In genomic region chr1:134399735-134400134, GRCm38 (mm10) we compare ENCODE assay signal across 18 mouse cellular contexts. TPM values are rescaled to one million over a fixed set of nuclear protein-coding genes. Genes with fewer than 3 reads are reported as not detected.
DNase-seq lines count a peak whose midpoint lies in the region; ATAC-seq and TF ChIP-seq lines count a peak whose summit lies in the region.
"Had no signal": no experiment of that assay in that cellular context is flagged by ENCODE, and none has a peak within 500 bp of the region (broad histone marks: within the 10 kb centered on the region; RNA-seq: fewer than 3 reads in every experiment).

No protein-coding gene starts in this region.

- no peak for TF ChIP-seq EP300 in heart, adult 2 months (IDR thresholded peaks at IDR 0.05; ENCODE audit: insufficient read depth, low read depth, low read length)
- no peak for TF ChIP-seq EP300 in stomach, postnatal 0 days (optimal IDR thresholded peaks at IDR 0.05)

- no peaks in the 10 kb centered on the region for H3K27me3 ChIP-seq in heart, adult 2 months (ENCODE audit: control insufficient read depth, insufficient read depth, low read length)
- H3K27me3 ChIP-seq in embryonic facial prominence, embryonic 10.5 days (replicated peaks; ENCODE audit: low read depth, poor library complexity, severe bottlenecking): no peaks in the 10 kb centered on the region
- H3K27me3 ChIP-seq in stomach, postnatal 0 days (ENCODE audit: control insufficient read depth, insufficient read depth, low read length): no peaks in the 10 kb centered on the region
- H3K27me3 ChIP-seq: liver, embryonic 13.5 days had no signal

- H3K79me2 ChIP-seq in heart, adult 2 months (replicated peaks; ENCODE audit: control insufficient read depth, insufficient read depth, low read length): no peaks in the 10 kb centered on the region

- no peak for TF ChIP-seq POLR2A in heart, adult 2 months (IDR thresholded peaks at IDR 0.05; ENCODE audit: insufficient read depth, low read depth, low read length)

- 65% methylated on average over 5 of the region's 5 CpGs for WGBS in heart, adult 2 months
- 50% methylated on average over 5 of the region's 5 CpGs for WGBS in embryonic facial prominence, embryonic 10.5 days
- WGBS in stomach, postnatal 0 days: 70% methylated on average over 5 of the region's 5 CpGs

- H3K4me2 ChIP-seq in stomach, postnatal 0 days (replicated peaks; ENCODE audit: low read depth): no peak overlapping the region
- H3K4me2 ChIP-seq: hindbrain, embryonic 13.5 days; liver, embryonic 13.5 days had no signal

- no peaks in the 10 kb centered on the region for H3K36me3 ChIP-seq in heart, adult 2 months (ENCODE audit: control insufficient read depth, insufficient read depth, low read length)
- H3K36me3 ChIP-seq in embryonic facial prominence, embryonic 10.5 days (replicated peaks): no peaks in the 10 kb centered on the region
- H3K36me3 ChIP-seq in stomach, postnatal 0 days (ENCODE audit: control insufficient read depth, insufficient read depth, low read length): no peaks in the 10 kb centered on the region
- H3K36me3 ChIP-seq: hindbrain, embryonic 13.5 days; liver, embryonic 13.5 days had no signal

- no peak for DNase-seq in heart, adult 2 months
- no peak for DNase-seq in heart, adult 8-10 months (ENCODE audit: low spot score)
- DNase-seq in thymus, postnatal 4 days: peak; percentile 34
- no peak for DNase-seq in thymus, postnatal 36 days
- peak; percentile 20 for DNase-seq in embryonic facial prominence, embryonic 10.5 days (ENCODE audit: low spot score)
- peak; percentile 25 for DNase-seq in stomach, postnatal 0 days (ENCODE audit: low spot score)
- no peak for DNase-seq in cerebellum, postnatal 36 days
- no peak for DNase-seq in gastrocnemius, postnatal 4 days (ENCODE audit: low spot score in 2 of 2)
- DNase-seq: layer of hippocampus, postnatal 36 days; liver, embryonic 13.5 days; right cerebral cortex, adult 18-20 months; thymus, postnatal 25 days had no signal

- TF ChIP-seq CTCF in heart, adult 2 months (IDR thresholded peaks at IDR 0.05): peak; percentile 54
- peak; percentile 44; the same call in 1 of the 2 replicates for TF ChIP-seq CTCF in stomach, postnatal 0 days (IDR thresholded peaks at IDR 0.05; ENCODE audit: low read depth)

- no peak overlapping the region for H3K27ac ChIP-seq in heart, adult 2 months
- H3K27ac ChIP-seq in embryonic facial prominence, embryonic 10.5 days (replicated peaks): no peak overlapping the region
- no peak overlapping the region for H3K27ac ChIP-seq in stomach, postnatal 0 days (replicated peaks)
- H3K27ac ChIP-seq: hindbrain, embryonic 13.5 days; kidney, postnatal 0 days; liver, embryonic 13.5 days had no signal

- no peak overlapping the region for H3K9ac ChIP-seq in heart, adult 2 months (ENCODE audit: low read depth, low read length)
- H3K9ac ChIP-seq in stomach, postnatal 0 days (ENCODE audit: low read length): no peak overlapping the region
- H3K9ac ChIP-seq: hindbrain, embryonic 13.5 days; liver, embryonic 13.5 days had no signal

- intact Hi-C loops in heart, adult 2 months (cut with DNase I): no loop called here

- ATAC-seq in stomach, postnatal 0 days (ENCODE audit: low FRiP score, low TSS enrichment): 0 out of 2 replicates have a peak, but pooled peaks have one; percentile 45

- H3K9me3 ChIP-seq in embryonic facial prominence, embryonic 10.5 days: no peaks in the 10 kb centered on the region; the same call in 1 of the 2 replicates
- no peaks in the 10 kb centered on the region for H3K9me3 ChIP-seq in stomach, postnatal 0 days (ENCODE audit: control insufficient read depth, low read length)
- H3K9me3 ChIP-seq: hindbrain, embryonic 13.5 days; liver, embryonic 13.5 days had no signal

- H3K4me1 ChIP-seq in heart, adult 2 months (ENCODE audit: control insufficient read depth, insufficient read depth, low read length): no peaks in the 10 kb centered on the region
- H3K4me1 ChIP-seq in embryonic facial prominence, embryonic 10.5 days: no peaks in the 10 kb centered on the region
- no peaks in the 10 kb centered on the region for H3K4me1 ChIP-seq in stomach, postnatal 0 days (replicated peaks; ENCODE audit: control insufficient read depth, insufficient read depth)
- H3K4me1 ChIP-seq: hindbrain, embryonic 13.5 days; liver, embryonic 13.5 days had no signal

- no peak overlapping the region for H3K4me3 ChIP-seq in heart, adult 2 months
- H3K4me3 ChIP-seq in embryonic facial prominence, embryonic 10.5 days: no peak overlapping the region
- H3K4me3 ChIP-seq in stomach, postnatal 0 days (ENCODE audit: low read depth, low read length): no peak overlapping the region
- H3K4me3 ChIP-seq: hindbrain, embryonic 13.5 days; liver, embryonic 13.5 days had no signal

RNA-seq across cellular contexts. Expression of gene Cyb5r1, which starts 5.6 kb away (rescaled TPM):
- 10 to 100 TPM; 21.0 to 24.1 TPM for total RNA-seq in heart, adult 2 months (2021)
- 41.8 and 42.8 TPM in 2 replicates for polyA plus RNA-seq in heart, adult 2 months (2012; rRNA removed)
- total RNA-seq in heart, adult 8-10 months (2022): 10 to 100 TPM; 23.4 to 28.6 (median 26.9) TPM
- polyA plus RNA-seq in embryonic facial prominence, embryonic 10.5 days (2016; fragmentation: Nextera tagmentation; extraction: Ambion mirVana): 37.0 and 37.3 TPM in 2 replicates
- polyA plus RNA-seq in stomach, postnatal 0 days (2015; fragmentation: Nextera tagmentation; extraction: Ambion mirVana): 14.2 and 14.3 TPM in 2 replicates
- 10 to 100 TPM; 75.7 to 88.5 TPM for total RNA-seq in gastrocnemius, postnatal 4 days (2021)

RNA-seq across cellular contexts. Expression of gene 4933406M09Rik, which starts 14.0 kb away (rescaled TPM):
- not detected for total RNA-seq in heart, adult 2 months (2021)
- polyA plus RNA-seq in heart, adult 2 months (2012; rRNA removed): not detected in 2 replicates
- not detected for total RNA-seq in heart, adult 8-10 months (2022)
- polyA plus RNA-seq in embryonic facial prominence, embryonic 10.5 days (2016; fragmentation: Nextera tagmentation; extraction: Ambion mirVana): not detected in 2 replicates
- not detected in 2 replicates for polyA plus RNA-seq in stomach, postnatal 0 days (2015; fragmentation: Nextera tagmentation; extraction: Ambion mirVana)
- not detected for total RNA-seq in gastrocnemius, postnatal 4 days (2021)
- total RNA-seq: adrenal gland, adult 18-20 months; gastrocnemius, adult 8-10 months; layer of hippocampus, postnatal 36 days had no signal
- polyA plus RNA-seq: forebrain, embryonic 11.5 days; heart, embryonic 14.5 days; hindbrain, embryonic 13.5 days; kidney, postnatal 0 days; liver, embryonic 13.5 days had no signal

RNA-seq across cellular contexts. Expression of gene Adipor1, which starts 15.4 kb away (rescaled TPM):
- total RNA-seq in heart, adult 2 months (2021): 100 to 1,000 TPM; 140 TPM
- polyA plus RNA-seq in heart, adult 2 months (2012; rRNA removed): 148 and 177 TPM in 2 replicates
- 100 to 1,000 TPM; 123 to 133 (median 130) TPM for total RNA-seq in heart, adult 8-10 months (2022)
- 75.8 and 76.2 TPM in 2 replicates for polyA plus RNA-seq in embryonic facial prominence, embryonic 10.5 days (2016; fragmentation: Nextera tagmentation; extraction: Ambion mirVana)
- 84.4 and 90.2 TPM in 2 replicates for polyA plus RNA-seq in stomach, postnatal 0 days (2015; fragmentation: Nextera tagmentation; extraction: Ambion mirVana)
- total RNA-seq in gastrocnemius, postnatal 4 days (2021): 10 to 100 TPM; 96.9 to 97.4 TPM

RNA-seq across cellular contexts. Expression of gene Tmem183a, which starts 38.0 kb away (rescaled TPM):
- total RNA-seq in heart, adult 2 months (2021): 10 to 100 TPM; 17.8 to 18.7 TPM
- 22.9 and 45.8 TPM in 2 replicates for polyA plus RNA-seq in heart, adult 2 months (2012; rRNA removed)
- total RNA-seq in heart, adult 8-10 months (2022): 10 to 100 TPM; 11.4 to 20.0 (median 13.8) TPM
- polyA plus RNA-seq in embryonic facial prominence, embryonic 10.5 days (2016; fragmentation: Nextera tagmentation; extraction: Ambion mirVana): 119 and 126 TPM in 2 replicates
- 64.9 and 65.6 TPM in 2 replicates for polyA plus RNA-seq in stomach, postnatal 0 days (2015; fragmentation: Nextera tagmentation; extraction: Ambion mirVana)
- total RNA-seq in gastrocnemius, postnatal 4 days (2021): 10 to 100 TPM; 26.9 to 35.5 TPM

RNA-seq across cellular contexts. Expression of gene Klhl12, which starts 55.6 kb away (rescaled TPM):
- total RNA-seq in heart, adult 2 months (2021): 10 to 100 TPM; 20.2 to 21.8 TPM
- 9.3 and 15.7 TPM in 2 replicates for polyA plus RNA-seq in heart, adult 2 months (2012; rRNA removed)
- 10 to 100 TPM; 20.3 to 23.6 (median 22.7) TPM for total RNA-seq in heart, adult 8-10 months (2022)
- 39.1 and 42.6 TPM in 2 replicates for polyA plus RNA-seq in embryonic facial prominence, embryonic 10.5 days (2016; fragmentation: Nextera tagmentation; extraction: Ambion mirVana)
- 10.0 and 10.6 TPM in 2 replicates for polyA plus RNA-seq in stomach, postnatal 0 days (2015; fragmentation: Nextera tagmentation; extraction: Ambion mirVana)
- 10 to 100 TPM; 12.5 to 16.1 TPM for total RNA-seq in gastrocnemius, postnatal 4 days (2021)

Comparison
In these comparisons a context has a peak if more than half of its experiments do, and no peak if none do; other contexts are left out.
1. DNase-seq: peak in thymus, postnatal 4 days (single experiment), embryonic facial prominence, embryonic 10.5 days (single experiment) and stomach, postnatal 0 days (single experiment); none in heart, adult 2 months (0 of 2), heart, adult 8-10 months (single experiment), thymus, postnatal 36 days (0 of 2), cerebellum, postnatal 36 days (0 of 2) and gastrocnemius, postnatal 4 days (0 of 2).